Mouse (Mus musculus) erythroblast, adult 5-6 weeks (primary cell): ENCODE measurements around the gene Gm11037. TPM values are rescaled to one million over a fixed set of nuclear protein-coding genes. Genes with fewer than 3 reads are reported as not detected.
A peak's percentile ranks its signal among the peaks of the same experiment; 100 is the strongest.
"Not testable (repeated sequence)": the region's sequence is repeated elsewhere in the genome, so short reads cannot be mapped to it uniquely, and the experiment has no call there.

Experiments
- ATAC-seq: replicated peaks from 2 replicates; pipeline ENCODE4 v1.8.0; 2016; ENCODE audit warnings: moderate number of reproducible peaks, mild to moderate bottlenecking, moderate TSS enrichment, inconsistent platforms; ENCODE audit not compliant: poor library complexity, low FRiP score, severe bottlenecking
- total RNA-seq, 2 experiments: library from RNA; stranded (forward) in 1 of 2; stranded (reverse) in 1 of 2; fragments of 150-400 nt in 1 of 2; fragments of 200-764, 138-1000 nt in 1 of 2; gene quantifications; 2 replicates each; pipeline versions ENCODE4 v1.2.3 to v1.2.4; 2015 to 2017; ENCODE audit warnings: low replicate concordance in 2 of 2

The Gm11037 gene
- total RNA-seq (2015; ENCODE audit: low replicate concordance), result not detected in 2 replicates
- not detected in 2 replicates for total RNA-seq (2017; ENCODE audit: low replicate concordance)

- ATAC-seq, result no peak
Measured at GRCm38 (mm10) chr2:131132930-131133547, at the start of gene Gm11037. Gene Gm11037 (plus strand): TSS chr2:131133497.

- ATAC-seq, result no peak
Measured at GRCm38 (mm10) chr2:131084206-131084605, 49.1 kb upstream of the Gm11037 start.

GRCm38 (mm10) chr2:131086667-131087390 is 46.5 kb upstream of the Gm11037 start, which contains the start of gene Siglec1:
Gene Siglec1 (minus strand): TSS chr2:131086765.
- no peak for ATAC-seq

GRCm38 (mm10) chr2:131088581-131088980 is 44.7 kb upstream of the Gm11037 start:
- no peak for ATAC-seq

GRCm38 (mm10) chr2:131089634-131090033 is 43.7 kb upstream of the Gm11037 start:
- no peak for ATAC-seq

GRCm38 (mm10) chr2:131090852-131091251 is 42.4 kb upstream of the Gm11037 start:
- no peak for ATAC-seq

- ATAC-seq, result no peak
Measured at GRCm38 (mm10) chr2:131093577-131093976, 39.7 kb upstream of the Gm11037 start.

- peak; percentile 84 for ATAC-seq
Measured at GRCm38 (mm10) chr2:131094823-131095222, 38.5 kb upstream of the Gm11037 start.

- peak; percentile 87 for ATAC-seq
Measured at GRCm38 (mm10) chr2:131096101-131096795, 37.0 kb upstream of the Gm11037 start.

GRCm38 (mm10) chr2:131097087-131097486 is 36.2 kb upstream of the Gm11037 start:
- ATAC-seq, result no peak

GRCm38 (mm10) chr2:131101530-131101929 is 31.8 kb upstream of the Gm11037 start:
- no peak for ATAC-seq

GRCm38 (mm10) chr2:131104021-131104420 is 29.3 kb upstream of the Gm11037 start:
- ATAC-seq, result no peak

GRCm38 (mm10) chr2:131105061-131105460 is 28.2 kb upstream of the Gm11037 start:
- not testable (repeated sequence) for ATAC-seq

- ATAC-seq, result no peak
Measured at GRCm38 (mm10) chr2:131105989-131106388, 27.3 kb upstream of the Gm11037 start.

GRCm38 (mm10) chr2:131118968-131119574 is 14.2 kb upstream of the Gm11037 start:
- no peak for ATAC-seq

- no peak for ATAC-seq
Measured at GRCm38 (mm10) chr2:131124166-131124565, 9.1 kb upstream of the Gm11037 start.

- ATAC-seq, result no peak
Measured at GRCm38 (mm10) chr2:131125157-131125963, 7.9 kb upstream of the Gm11037 start.

- no peak; the same call in 1 of the 2 replicates for ATAC-seq
Measured at GRCm38 (mm10) chr2:131125964-131126815, 7.1 kb upstream of the Gm11037 start.
